Mouse (Mus musculus): ENCODE data around the gene Gp9. TPM values are rescaled to one million over a fixed set of nuclear protein-coding genes. Genes with fewer than 3 reads are reported as not detected.

Gp9 gene
- total and polyA plus RNA-seq, 3 experiments, result 2.2 to 9.1 (median 6.4) TPM

DNA sequence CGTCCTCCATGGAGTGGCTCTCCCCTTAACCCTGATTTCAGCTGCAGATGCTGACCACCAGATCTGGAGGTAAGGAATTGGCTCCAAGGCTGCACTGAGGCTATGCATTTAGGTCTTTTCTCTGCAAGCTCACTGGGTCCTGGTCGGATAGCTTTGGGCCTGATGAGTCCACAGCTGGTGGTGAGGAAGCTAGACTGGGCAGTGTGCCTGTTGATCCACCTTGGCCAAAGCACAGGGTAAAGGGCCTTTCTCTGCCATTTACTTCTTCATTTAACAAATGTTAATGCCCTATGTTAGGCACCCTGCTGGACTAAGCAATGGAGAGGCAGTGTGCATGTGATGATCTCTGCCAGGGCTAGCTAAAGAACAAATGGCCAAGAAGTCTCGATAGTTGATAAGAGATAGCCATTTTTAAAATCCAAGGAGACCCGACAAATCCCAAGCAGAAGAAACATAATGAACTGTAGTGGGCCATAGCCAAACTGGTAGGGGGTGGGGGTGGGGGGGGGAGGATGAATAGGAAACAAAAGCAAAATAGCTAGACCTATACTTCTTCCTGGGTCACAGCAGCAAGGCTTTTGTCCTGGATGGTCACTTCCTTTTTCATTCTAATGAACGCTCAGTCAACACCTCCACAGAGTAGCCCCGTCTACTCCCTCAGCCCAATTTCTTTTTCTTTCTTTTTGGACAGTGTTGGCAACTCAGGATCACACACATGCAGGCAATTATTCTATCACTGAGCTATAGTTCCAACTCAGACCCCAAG, 17.7 kb downstream of the Gp9 start:
- Histone ChIP-seq H3K36me3 (replicated peaks) (peaks cover 96% of the 10 kb centered on the region), H3K4me1 (ENCODE audit: insufficient read depth, low read depth, low read length) (peaks cover 61% of the 10 kb centered on the region)
- no peak for ATAC-seq (ENCODE audit: extremely low read depth, insufficient number of reproducible peaks, low FRiP score, poor library complexity, severe bottlenecking)

DNA sequence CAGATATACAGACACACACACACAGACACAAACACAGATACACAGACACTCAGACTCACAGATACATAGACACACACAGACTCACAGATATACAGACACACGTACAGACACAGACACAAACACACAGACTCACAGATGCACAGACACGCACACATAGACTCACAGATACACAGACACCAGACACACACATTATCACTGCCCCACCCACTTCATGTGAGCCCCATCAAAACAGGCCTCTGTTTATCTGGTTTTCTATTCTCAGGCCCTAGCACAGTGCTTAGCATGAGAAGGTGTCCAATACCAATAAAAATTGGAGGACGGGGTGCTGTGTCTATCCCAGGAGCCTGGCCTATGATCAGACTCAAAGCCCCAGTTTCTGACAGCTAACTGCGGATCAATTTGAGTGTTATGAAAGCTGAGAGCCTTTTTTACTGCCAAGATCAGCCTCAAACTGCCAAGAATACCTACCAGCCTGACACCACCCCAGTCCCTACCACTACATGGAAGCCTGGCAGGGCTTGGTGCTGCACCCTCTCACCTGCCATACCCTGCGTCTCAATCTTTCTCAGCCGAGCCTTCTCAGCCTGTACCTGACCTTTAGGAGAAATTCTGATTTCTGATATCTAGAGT, 18.5 kb downstream of the Gp9 start:
- DNase-seq (ENCODE audit: low spot score) (no peak), ATAC-seq (ENCODE audit: extremely low read depth, insufficient number of reproducible peaks, low FRiP score, poor library complexity, severe bottlenecking) (no peak)
- no peak overlapping the region for H3K4me3 ChIP-seq (ENCODE audit: low read depth, low read length)
- no peaks in the 10 kb centered on the region for H3K27me3 ChIP-seq (ENCODE audit: insufficient read depth, low read length)
- H3K9me3 ChIP-seq (replicated peaks), result no peaks in the 10 kb centered on the region
- peaks cover 96% of the 10 kb centered on the region for H3K36me3 ChIP-seq (replicated peaks)
- TF ChIP-seq TAL1 (conservative IDR thresholded peaks at IDR 0.05; ENCODE audit: low read depth, low read length) (no peak), GATA1 (IDR thresholded peaks at IDR 0.05; ENCODE audit: borderline replicate concordance, low read length) (no peak), GATA2 (IDR thresholded peaks at IDR 0.05; ENCODE audit: borderline replicate concordance, low read depth, low read length) (no peak), POLR2AphosphoS5 (IDR thresholded peaks at IDR 0.05; ENCODE audit: insufficient replicate concordance, low read depth, low read length) (no peak), CTCF (IDR thresholded peaks at IDR 0.05; ENCODE audit: low read depth, low read length) (no peak)
- peaks cover 61% of the 10 kb centered on the region for H3K4me1 ChIP-seq (ENCODE audit: insufficient read depth, low read depth, low read length)

More for the DNA sequence above, 17.7 kb downstream of the Gp9 start:
- Histone ChIP-seq H3K4me3 (ENCODE audit: low read depth, low read length) (no peak overlapping the region), H3K27me3 (ENCODE audit: insufficient read depth, low read length) (no peaks in the 10 kb centered on the region), H3K9me3 (replicated peaks) (no peaks in the 10 kb centered on the region)
- no peak for DNase-seq (ENCODE audit: low spot score)
- TF ChIP-seq GATA2 (IDR thresholded peaks at IDR 0.05; ENCODE audit: borderline replicate concordance, low read depth, low read length) (no peak), TAL1 (conservative IDR thresholded peaks at IDR 0.05; ENCODE audit: low read depth, low read length) (no peak)

DNA sequence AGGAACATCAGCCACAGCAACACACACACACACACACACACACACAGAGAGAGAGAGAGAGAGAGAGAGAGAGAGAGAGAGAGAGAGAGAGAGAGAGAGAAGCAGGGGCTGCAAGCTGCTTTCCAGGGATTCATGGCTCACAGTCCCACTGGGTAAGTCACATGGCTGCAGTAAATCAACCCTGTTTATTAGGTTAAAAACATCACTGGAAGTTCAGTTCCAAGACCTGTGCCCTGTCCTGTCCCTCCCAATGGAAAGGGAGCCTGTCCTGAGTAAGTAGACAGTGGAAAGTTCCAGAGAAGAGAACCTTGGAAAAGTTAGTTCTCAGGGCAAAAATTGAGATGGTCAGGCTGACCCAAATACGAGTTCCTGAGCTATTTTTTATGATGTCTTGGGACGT, 19.4 kb downstream of the Gp9 start:
- H3K36me3 ChIP-seq (replicated peaks), result peaks cover 93% of the 10 kb centered on the region
- TF ChIP-seq POLR2AphosphoS5 (IDR thresholded peaks at IDR 0.05; ENCODE audit: insufficient replicate concordance, low read depth, low read length) (no peak), TAL1 (conservative IDR thresholded peaks at IDR 0.05; ENCODE audit: low read depth, low read length) (no peak), CTCF (IDR thresholded peaks at IDR 0.05; ENCODE audit: low read depth, low read length) (no peak), GATA1 (IDR thresholded peaks at IDR 0.05; ENCODE audit: borderline replicate concordance, low read length) (no peak), GATA2 (IDR thresholded peaks at IDR 0.05; ENCODE audit: borderline replicate concordance, low read depth, low read length) (no peak)
- no peak for ATAC-seq (ENCODE audit: extremely low read depth, insufficient number of reproducible peaks, low FRiP score, poor library complexity, severe bottlenecking)

DNA sequence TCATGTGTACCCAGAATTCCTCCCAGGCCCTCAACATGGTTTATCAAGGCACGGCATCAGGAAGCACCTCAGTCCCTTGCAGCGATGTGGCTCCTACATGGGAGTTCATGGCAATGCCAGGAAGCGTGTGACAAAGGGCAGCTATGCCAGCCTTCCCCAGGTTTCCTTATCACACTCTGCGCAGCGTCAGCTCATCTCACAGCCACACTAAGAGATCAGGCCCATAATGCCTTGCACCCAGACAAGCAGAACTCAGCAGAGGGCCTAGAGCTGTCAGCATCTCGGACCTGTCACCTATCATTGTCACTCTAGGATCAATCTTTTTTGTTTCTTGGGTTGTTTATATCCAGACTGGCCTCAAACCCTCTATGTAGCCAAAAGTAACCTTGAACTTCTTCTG, 21.7 kb downstream of the Gp9 start:
- DNase-seq (ENCODE audit: low spot score) (no peak), ATAC-seq (ENCODE audit: extremely low read depth, insufficient number of reproducible peaks, low FRiP score, poor library complexity, severe bottlenecking) (no peak)
- Histone ChIP-seq H3K36me3 (replicated peaks) (peaks cover 93% of the 10 kb centered on the region), H3K4me1 (ENCODE audit: insufficient read depth, low read depth, low read length) (peaks cover 44% of the 10 kb centered on the region), H3K9me3 (replicated peaks) (no peaks in the 10 kb centered on the region), H3K4me3 (ENCODE audit: low read depth, low read length) (no peak overlapping the region), H3K27me3 (ENCODE audit: insufficient read depth, low read length) (no peaks in the 10 kb centered on the region)
- no peak for TF ChIP-seq CTCF (IDR thresholded peaks at IDR 0.05; ENCODE audit: low read depth, low read length)
- TF ChIP-seq POLR2AphosphoS5 (IDR thresholded peaks at IDR 0.05; ENCODE audit: insufficient replicate concordance, low read depth, low read length), result no peak
- no peak for TF ChIP-seq TAL1 (conservative IDR thresholded peaks at IDR 0.05; ENCODE audit: low read depth, low read length)
- no peak for TF ChIP-seq GATA2 (IDR thresholded peaks at IDR 0.05; ENCODE audit: borderline replicate concordance, low read depth, low read length)
- no peak for TF ChIP-seq GATA1 (IDR thresholded peaks at IDR 0.05; ENCODE audit: borderline replicate concordance, low read length)

More for the DNA sequence above, 19.4 kb downstream of the Gp9 start:
- H3K9me3 ChIP-seq (replicated peaks), result no peaks in the 10 kb centered on the region
- no peak for DNase-seq (ENCODE audit: low spot score)
- H3K4me3 ChIP-seq (ENCODE audit: low read depth, low read length), result no peak overlapping the region
- no peaks in the 10 kb centered on the region for H3K27me3 ChIP-seq (ENCODE audit: insufficient read depth, low read length)
- H3K4me1 ChIP-seq (ENCODE audit: insufficient read depth, low read depth, low read length), result peaks cover 52% of the 10 kb centered on the region

DNA sequence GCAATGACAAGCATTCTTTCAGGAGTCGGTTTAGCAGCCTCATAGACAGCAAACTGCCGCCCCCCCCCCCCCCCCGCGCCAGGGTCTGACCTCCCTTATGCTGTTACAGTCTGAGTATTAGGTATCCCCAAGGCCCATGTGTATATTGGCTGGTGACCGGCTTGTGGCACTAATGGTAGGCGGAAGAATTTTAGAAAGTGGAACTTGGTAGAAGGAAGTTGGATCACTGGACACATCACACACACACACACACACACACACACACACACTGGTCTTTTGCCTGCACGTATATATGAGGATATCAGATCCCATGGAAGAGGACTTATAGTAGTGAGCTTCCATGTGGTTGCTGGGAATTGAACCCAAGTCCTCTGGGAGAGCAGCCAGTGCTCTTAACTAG, 24.6 kb downstream of the Gp9 start:
- H3K36me3 ChIP-seq (replicated peaks), result peaks cover 90% of the 10 kb centered on the region
- ATAC-seq (ENCODE audit: extremely low read depth, insufficient number of reproducible peaks, low FRiP score, poor library complexity, severe bottlenecking) (no peak), DNase-seq (ENCODE audit: low spot score) (no peak)
- H3K4me3 ChIP-seq (ENCODE audit: low read depth, low read length), result no peak overlapping the region
- H3K4me1 ChIP-seq (ENCODE audit: insufficient read depth, low read depth, low read length), result peaks cover 47% of the 10 kb centered on the region
- TF ChIP-seq POLR2AphosphoS5 (IDR thresholded peaks at IDR 0.05; ENCODE audit: insufficient replicate concordance, low read depth, low read length) (no peak), GATA1 (IDR thresholded peaks at IDR 0.05; ENCODE audit: borderline replicate concordance, low read length) (no peak), TAL1 (conservative IDR thresholded peaks at IDR 0.05; ENCODE audit: low read depth, low read length) (no peak), CTCF (IDR thresholded peaks at IDR 0.05; ENCODE audit: low read depth, low read length) (no peak), GATA2 (IDR thresholded peaks at IDR 0.05; ENCODE audit: borderline replicate concordance, low read depth, low read length) (no peak)
- no peaks in the 10 kb centered on the region for H3K27me3 ChIP-seq (ENCODE audit: insufficient read depth, low read length)
- H3K9me3 ChIP-seq (replicated peaks), result no peaks in the 10 kb centered on the region

DNA sequence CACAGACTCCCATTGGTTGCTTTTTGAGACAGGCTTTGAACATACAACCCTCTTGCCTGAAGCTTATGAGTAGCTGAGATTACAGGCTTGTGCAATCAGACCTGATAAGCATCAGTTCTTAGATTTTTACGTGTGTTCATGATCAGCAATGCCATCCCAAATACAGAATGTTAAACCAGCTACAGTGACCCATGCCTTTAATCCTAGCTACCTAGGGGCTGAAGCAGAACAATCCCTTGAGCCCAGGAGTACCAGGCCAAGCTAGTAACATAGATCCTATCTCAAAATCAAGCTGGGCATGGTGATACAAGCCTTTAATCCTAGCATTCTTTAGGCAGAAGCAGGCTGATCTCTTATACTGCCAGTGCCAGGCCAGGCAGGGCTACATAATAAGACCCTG, 26.2 kb downstream of the Gp9 start:
- Histone ChIP-seq H3K36me3 (replicated peaks) (peaks cover 88% of the 10 kb centered on the region), H3K27me3 (ENCODE audit: insufficient read depth, low read length) (no peaks in the 10 kb centered on the region), H3K4me1 (ENCODE audit: insufficient read depth, low read depth, low read length) (peaks cover 52% of the 10 kb centered on the region), H3K4me3 (ENCODE audit: low read depth, low read length) (no peak overlapping the region), H3K9me3 (replicated peaks) (no peaks in the 10 kb centered on the region)
- TF ChIP-seq GATA1 (IDR thresholded peaks at IDR 0.05; ENCODE audit: borderline replicate concordance, low read length) (no peak), TAL1 (conservative IDR thresholded peaks at IDR 0.05; ENCODE audit: low read depth, low read length) (no peak), GATA2 (IDR thresholded peaks at IDR 0.05; ENCODE audit: borderline replicate concordance, low read depth, low read length) (no peak), POLR2AphosphoS5 (IDR thresholded peaks at IDR 0.05; ENCODE audit: insufficient replicate concordance, low read depth, low read length) (no peak), CTCF (IDR thresholded peaks at IDR 0.05; ENCODE audit: low read depth, low read length) (no peak)
- DNase-seq (ENCODE audit: low spot score), result no peak
- no peak for ATAC-seq (ENCODE audit: extremely low read depth, insufficient number of reproducible peaks, low FRiP score, poor library complexity, severe bottlenecking)
